In genomic region chr17:70772120-70772899, GRCm38 (mm10) we compare ENCODE assay signal across 19 mouse cellular contexts.
DNase-seq lines count a peak whose midpoint lies in the region; ATAC-seq and TF ChIP-seq lines count a peak whose summit lies in the region.
"Had no signal": no experiment of that assay in that cellular context is flagged by ENCODE, and none has a peak within 500 bp of the region (broad histone marks: within the 10 kb centered on the region; RNA-seq: fewer than 3 reads in every experiment).

No protein-coding gene starts in this region.

- no peaks in the 10 kb centered on the region for H3K4me1 ChIP-seq in hindbrain, postnatal 0 days (ENCODE audit: insufficient read depth, low read length)
- no peaks in the 10 kb centered on the region for H3K4me1 ChIP-seq in hindbrain, embryonic 11.5 days (replicated peaks; ENCODE audit: control insufficient read depth, insufficient read depth, low read length)
- peaks cover 15% of the 10 kb centered on the region for H3K4me1 ChIP-seq in midbrain, embryonic 10.5 days
- H3K4me1 ChIP-seq in midbrain, embryonic 16.5 days (ENCODE audit: control insufficient read depth, insufficient read depth, low read length), result no peaks in the 10 kb centered on the region; the same call in 1 of the 2 replicates
- peaks cover 7 to 9% of the 10 kb centered on the region in 2 experiments; a peak in 3 of 4 replicates for H3K4me1 ChIP-seq in ES-E14 (ENCODE audit: control insufficient read depth in 2 of 2, insufficient read depth in 2 of 2, low read length in 2 of 2, poor library complexity in 1 of 2)
- peaks cover 4% of the 10 kb centered on the region; the same call in 1 of the 2 replicates for H3K4me1 ChIP-seq in embryonic facial prominence, embryonic 13.5 days
- H3K4me1 ChIP-seq: megakaryocyte, embryonic 14.5 days had no signal

- H3K27ac ChIP-seq in hindbrain, postnatal 0 days, result no peak overlapping the region
- no peak overlapping the region for H3K27ac ChIP-seq in hindbrain, embryonic 11.5 days (ENCODE audit: low read depth, low read length)
- H3K27ac ChIP-seq in midbrain, embryonic 10.5 days (replicated peaks), result peak overlapping the region; percentile 20; the same call in 1 of the 2 replicates
- no peak overlapping the region for H3K27ac ChIP-seq in midbrain, embryonic 16.5 days (ENCODE audit: low read length)
- peak overlapping the region; percentile 89 for H3K27ac ChIP-seq in ES-E14 (ENCODE audit: insufficient read depth, low read depth, low read length, poor library complexity, severe bottlenecking)
- peak overlapping the region; percentile 73 for H3K27ac ChIP-seq in embryonic facial prominence, embryonic 13.5 days
- H3K27ac ChIP-seq: left cerebral cortex, adult 2 months had no signal

- no peak for TF ChIP-seq CTCF in hindbrain, postnatal 0 days (IDR thresholded peaks at IDR 0.05; ENCODE audit: low read depth)

- H3K36me3 ChIP-seq in hindbrain, postnatal 0 days (ENCODE audit: insufficient read depth, low read length), result no peaks in the 10 kb centered on the region
- no peaks in the 10 kb centered on the region for H3K36me3 ChIP-seq in hindbrain, embryonic 11.5 days (ENCODE audit: control insufficient read depth, insufficient read depth, low read length)
- no peaks in the 10 kb centered on the region for H3K36me3 ChIP-seq in midbrain, embryonic 10.5 days
- no peaks in the 10 kb centered on the region for H3K36me3 ChIP-seq in midbrain, embryonic 16.5 days (ENCODE audit: control insufficient read depth, insufficient read depth, low read length)
- no peaks in the 10 kb centered on the region for H3K36me3 ChIP-seq in ES-E14 (ENCODE audit: control insufficient read depth, insufficient read depth, low read length, poor library complexity, severe bottlenecking)
- H3K36me3 ChIP-seq in embryonic facial prominence, embryonic 13.5 days, result no peaks in the 10 kb centered on the region

- ATAC-seq in hindbrain, postnatal 0 days, result no peak
- ATAC-seq in hindbrain, embryonic 11.5 days (ENCODE audit: low FRiP score), result no peak
- ATAC-seq in midbrain, embryonic 16.5 days, result no peak
- ATAC-seq in embryonic facial prominence, embryonic 13.5 days (ENCODE audit: insufficient number of reproducible peaks, insufficient read depth, low FRiP score, low TSS enrichment, low read depth), result no peak

- in situ Hi-C loops in ES-E14 (cut with MboI; ENCODE audit: low sequenced_read_pairs in 2 of 2, unreplicated experiment in 2 of 2), result no loop called here

- H3K4me2 ChIP-seq in hindbrain, postnatal 0 days (ENCODE audit: low read depth, low read length), result no peak overlapping the region
- H3K4me2 ChIP-seq in hindbrain, embryonic 11.5 days (replicated peaks; ENCODE audit: low read depth, low read length), result no peak overlapping the region
- no peak overlapping the region for H3K4me2 ChIP-seq in midbrain, embryonic 16.5 days (ENCODE audit: low read length)
- 0 out of 2 replicates have a peak overlapping the region, but pooled peaks have one; percentile 7 for H3K4me2 ChIP-seq in embryonic facial prominence, embryonic 13.5 days

- no peaks in the 10 kb centered on the region for H3K27me3 ChIP-seq in hindbrain, postnatal 0 days (ENCODE audit: insufficient read depth, low read length)
- no peaks in the 10 kb centered on the region for H3K27me3 ChIP-seq in hindbrain, embryonic 11.5 days (ENCODE audit: control insufficient read depth, insufficient read depth, low read length)
- H3K27me3 ChIP-seq in midbrain, embryonic 10.5 days (ENCODE audit: low read depth, poor library complexity, severe bottlenecking), result no peaks in the 10 kb centered on the region
- no peaks in the 10 kb centered on the region for H3K27me3 ChIP-seq in midbrain, embryonic 16.5 days (ENCODE audit: control insufficient read depth, insufficient read depth, low read depth, low read length)
- H3K27me3 ChIP-seq in embryonic facial prominence, embryonic 13.5 days, result no peaks in the 10 kb centered on the region

- 14% methylated on average over 10 of the region's 10 CpGs for WGBS in hindbrain, postnatal 0 days
- WGBS in hindbrain, embryonic 11.5 days, result 3% methylated on average over 10 of the region's 10 CpGs
- 2% methylated on average over 10 of the region's 10 CpGs for WGBS in midbrain, embryonic 10.5 days
- 8% methylated on average over 10 of the region's 10 CpGs for WGBS in midbrain, embryonic 16.5 days
- 11% methylated on average over 10 of the region's 10 CpGs for WGBS in embryonic facial prominence, embryonic 13.5 days

- DNase-seq in hindbrain, postnatal 0 days (ENCODE audit: low spot score), result no peak
- no peak for DNase-seq in hindbrain, embryonic 11.5 days (ENCODE audit: low spot score)
- no peak for DNase-seq in midbrain, embryonic 10.5 days (ENCODE audit: low spot score)
- DNase-seq in ES-E14 (ENCODE audit: low read depth, low spot score), result no peak
- DNase-seq in yolk sac, embryonic 10.5 days (ENCODE audit: low spot score), result no peak
- DNase-seq: adrenal gland, adult 2 months; cerebellum, adult 2 months; heart, adult 18-20 months; heart, postnatal 36 days; kidney, adult 8-10 months; left cerebral cortex, postnatal 4 days; liver; lung, postnatal 10 days; right cerebral cortex, postnatal 4 days; thymus, postnatal 25 days had no signal

- no peaks in the 10 kb centered on the region for H3K9me3 ChIP-seq in hindbrain, postnatal 0 days (ENCODE audit: low read length)
- no peaks in the 10 kb centered on the region for H3K9me3 ChIP-seq in hindbrain, embryonic 11.5 days (ENCODE audit: control insufficient read depth, low read length)
- H3K9me3 ChIP-seq in midbrain, embryonic 10.5 days (replicated peaks), result 0 out of 2 replicates have a peak, but pooled peaks cover 4% of the 10 kb centered on the region
- H3K9me3 ChIP-seq in midbrain, embryonic 16.5 days (replicated peaks; ENCODE audit: control insufficient read depth, low read length, poor library complexity, severe bottlenecking), result no peaks in the 10 kb centered on the region
- no peaks in the 10 kb centered on the region for H3K9me3 ChIP-seq in ES-E14 (ENCODE audit: control insufficient read depth, insufficient read depth, low read depth, low read length)
- H3K9me3 ChIP-seq in embryonic facial prominence, embryonic 13.5 days, result no peaks in the 10 kb centered on the region
- H3K9me3 ChIP-seq: megakaryocyte, embryonic 14.5 days had no signal

- 0 out of 2 replicates have a peak overlapping the region, but pooled peaks have one; percentile 3 for H3K9ac ChIP-seq in hindbrain, postnatal 0 days (replicated peaks; ENCODE audit: low read length)
- H3K9ac ChIP-seq in hindbrain, embryonic 11.5 days (ENCODE audit: low read depth, low read length), result no peak overlapping the region
- H3K9ac ChIP-seq in midbrain, embryonic 16.5 days (ENCODE audit: low read depth, low read length), result no peak overlapping the region
- H3K9ac ChIP-seq in ES-E14 (ENCODE audit: insufficient read depth, low read depth, low read length, poor library complexity, severe bottlenecking), result no peak overlapping the region
- H3K9ac ChIP-seq in embryonic facial prominence, embryonic 13.5 days, result no peak overlapping the region

- no peak overlapping the region for H3K4me3 ChIP-seq in hindbrain, postnatal 0 days (ENCODE audit: low read length)
- H3K4me3 ChIP-seq in hindbrain, embryonic 11.5 days (ENCODE audit: low read depth, low read length), result no peak overlapping the region
- no peak overlapping the region for H3K4me3 ChIP-seq in midbrain, embryonic 10.5 days
- no peak overlapping the region for H3K4me3 ChIP-seq in midbrain, embryonic 16.5 days (ENCODE audit: low read depth, low read length)
- H3K4me3 ChIP-seq in ES-E14 (ENCODE audit: insufficient read depth in 1 of 2, low read depth in 1 of 2, low read length in 2 of 2, poor library complexity in 1 of 2, severe bottlenecking in 1 of 2), result peak overlapping the region; percentile 31 to 40; a peak in 1 of 4 replicates
- no peak overlapping the region for H3K4me3 ChIP-seq in embryonic facial prominence, embryonic 13.5 days
- H3K4me3 ChIP-seq: left cerebral cortex, adult 2 months; megakaryocyte, embryonic 14.5 days had no signal

TF ChIP-seq in ES-E14, 5 proteins besides CTCF, POLR2A, EP300 and RAD21:
- no peak for TF ChIP-seq ZC3H11A (IDR thresholded peaks at IDR 0.05; ENCODE audit: borderline replicate concordance, low read depth, low read length)
- no peak for TF ChIP-seq MAFK (IDR thresholded peaks at IDR 0.05; ENCODE audit: insufficient read depth, low read depth, low read length)
- no peak for TF ChIP-seq ZNF384 (IDR thresholded peaks at IDR 0.05; ENCODE audit: low read depth, low read length)
- TF ChIP-seq CHD2 (IDR thresholded peaks at IDR 0.05; ENCODE audit: low read depth, low read length), result no peak
- no peak for TF ChIP-seq HCFC1 (IDR thresholded peaks at IDR 0.05; ENCODE audit: borderline replicate concordance, insufficient read depth, low read length)

Comparison
In these comparisons a context has a peak if more than half of its experiments do, and no peak if none do; other contexts are left out.
1. H3K27ac ChIP-seq: peak in midbrain, embryonic 10.5 days (single experiment), ES-E14 (single experiment) and embryonic facial prominence, embryonic 13.5 days (single experiment); none in hindbrain, postnatal 0 days (single experiment), hindbrain, embryonic 11.5 days (single experiment) and midbrain, embryonic 16.5 days (single experiment).
2. H3K4me3 ChIP-seq: peak in ES-E14 (2 of 2); none in hindbrain, postnatal 0 days (single experiment), hindbrain, embryonic 11.5 days (single experiment), midbrain, embryonic 10.5 days (single experiment), midbrain, embryonic 16.5 days (single experiment) and embryonic facial prominence, embryonic 13.5 days (single experiment).